Mouse (Mus musculus): ENCODE measurements around the gene Ctnnbip1. TPM values are rescaled to one million over a fixed set of nuclear protein-coding genes. Genes with fewer than 3 reads are reported as not detected.

The Ctnnbip1 gene
- polyA plus RNA-seq, 1 experiment from 2014 or later = 61.0 TPM

DNA sequence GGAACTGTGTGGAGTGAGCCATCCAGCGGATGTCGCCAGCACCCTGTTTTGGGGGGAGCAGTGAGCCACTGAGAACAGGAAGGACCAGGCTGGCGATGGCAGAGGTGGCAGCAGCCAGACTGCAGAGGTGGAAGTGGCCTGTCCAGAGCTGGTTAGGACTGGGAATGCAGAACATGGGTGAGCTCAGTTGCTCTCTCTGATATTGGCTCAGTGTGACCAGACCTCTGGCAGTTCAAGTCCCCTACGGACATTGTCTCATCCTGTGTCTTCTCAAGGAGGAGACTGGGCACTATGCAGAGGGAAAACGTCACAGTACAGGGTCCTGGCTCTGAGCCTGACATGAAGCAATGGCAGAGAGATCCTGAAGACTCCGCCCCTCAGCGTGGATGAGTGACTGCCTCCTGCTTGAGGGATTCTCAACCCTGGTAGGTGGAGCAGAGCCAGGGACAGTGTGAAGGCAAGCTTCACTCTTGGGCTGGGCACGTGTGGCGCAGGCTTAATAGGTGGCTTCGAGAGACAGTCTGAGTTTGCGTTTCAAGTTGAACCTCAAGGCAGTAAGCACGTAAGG is 79.7 kb downstream of the Ctnnbip1 start:
- WGBS = 70% methylated on average over 12 of the region's 12 CpGs
- no peaks in the 10 kb centered on the region for H3K36me3 ChIP-seq
- ATAC-seq (ENCODE audit: borderline replicate concordance, extremely low read depth, low FRiP score, low TSS enrichment) = peak; percentile 48; the same call in 1 of the 2 replicates
- H3K9me3 ChIP-seq = no peaks in the 10 kb centered on the region
- H3K4me2 ChIP-seq = no peak overlapping the region
- H3K9ac ChIP-seq = no peak overlapping the region
- H3K27ac ChIP-seq = no peak overlapping the region
- H3K4me3 ChIP-seq = no peak overlapping the region
- H3K4me1 ChIP-seq = peaks cover 18% of the 10 kb centered on the region
- no peaks in the 10 kb centered on the region for H3K27me3 ChIP-seq

GRCm38 (mm10) chr4:149599549-149599948 is 81.5 kb downstream of the Ctnnbip1 start:
- no peaks in the 10 kb centered on the region for H3K36me3 ChIP-seq
- H3K9ac ChIP-seq = no peak overlapping the region
- H3K4me2 ChIP-seq = no peak overlapping the region
- ATAC-seq (ENCODE audit: borderline replicate concordance, extremely low read depth, low FRiP score, low TSS enrichment) = no peak
- peaks cover 17% of the 10 kb centered on the region for H3K4me1 ChIP-seq
- H3K27ac ChIP-seq = no peak overlapping the region
- no peaks in the 10 kb centered on the region for H3K27me3 ChIP-seq
- H3K9me3 ChIP-seq = no peaks in the 10 kb centered on the region
- 88% methylated on average over 6 of the region's 6 CpGs for WGBS
- no peak overlapping the region for H3K4me3 ChIP-seq

GRCm38 (mm10) chr4:149600130-149600529 is 82.1 kb downstream of the Ctnnbip1 start:
- WGBS = 70% methylated on average over 4 of the region's 4 CpGs
- H3K4me1 ChIP-seq = peaks cover 17% of the 10 kb centered on the region
- ATAC-seq (ENCODE audit: borderline replicate concordance, extremely low read depth, low FRiP score, low TSS enrichment) = no peak
- H3K9me3 ChIP-seq = no peaks in the 10 kb centered on the region
- H3K27ac ChIP-seq = no peak overlapping the region
- H3K27me3 ChIP-seq = no peaks in the 10 kb centered on the region
- no peak overlapping the region for H3K4me3 ChIP-seq
- no peak overlapping the region for H3K4me2 ChIP-seq
- H3K36me3 ChIP-seq = no peaks in the 10 kb centered on the region
- H3K9ac ChIP-seq = no peak overlapping the region

DNA sequence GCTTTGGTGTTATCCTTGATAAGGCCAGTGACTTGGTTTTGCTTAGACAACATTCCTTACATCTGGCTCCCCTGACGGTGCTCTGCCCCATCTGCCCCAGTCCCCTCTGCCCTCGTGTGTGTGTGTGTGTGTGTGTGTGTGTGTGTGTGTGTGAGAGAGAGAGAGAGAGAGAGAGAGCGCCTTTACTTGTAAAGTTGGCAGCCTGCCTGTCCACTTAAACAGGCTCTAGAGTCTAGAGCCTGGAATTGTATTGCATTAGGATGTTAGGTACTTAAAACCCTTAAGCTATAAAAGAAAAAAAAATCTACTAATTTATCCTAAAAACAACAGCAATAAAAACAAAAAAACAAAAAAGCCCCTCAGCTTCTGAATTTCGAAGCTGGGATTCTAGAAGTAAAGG is 83.4 kb downstream of the Ctnnbip1 start:
- WGBS = 23% methylated on average over 4 of the region's 4 CpGs
- H3K4me2 ChIP-seq = no peak overlapping the region
- no peaks in the 10 kb centered on the region for H3K27me3 ChIP-seq
- no peak overlapping the region for H3K9ac ChIP-seq
- H3K9me3 ChIP-seq = no peaks in the 10 kb centered on the region
- no peak overlapping the region for H3K4me3 ChIP-seq
- peaks cover 17% of the 10 kb centered on the region for H3K4me1 ChIP-seq
- H3K27ac ChIP-seq = peak overlapping the region; percentile 26
- no peaks in the 10 kb centered on the region for H3K36me3 ChIP-seq
- ATAC-seq (ENCODE audit: borderline replicate concordance, extremely low read depth, low FRiP score, low TSS enrichment) = no peak

- Histone ChIP-seq H3K4me1 (peaks cover 22% of the 10 kb centered on the region), H3K9me3 (no peaks in the 10 kb centered on the region), H3K9ac (no peak overlapping the region), H3K4me3 (no peak overlapping the region), H3K36me3 (no peaks in the 10 kb centered on the region), H3K27me3 (no peaks in the 10 kb centered on the region), H3K27ac (no peak overlapping the region), H3K4me2 (no peak overlapping the region)
- no peak for ATAC-seq (ENCODE audit: borderline replicate concordance, extremely low read depth, low FRiP score, low TSS enrichment)
- WGBS = 53% methylated on average over 7 of the region's 7 CpGs
Observed at GRCm38 (mm10) chr4:149602236-149602635, 84.2 kb downstream of the Ctnnbip1 start.

DNA sequence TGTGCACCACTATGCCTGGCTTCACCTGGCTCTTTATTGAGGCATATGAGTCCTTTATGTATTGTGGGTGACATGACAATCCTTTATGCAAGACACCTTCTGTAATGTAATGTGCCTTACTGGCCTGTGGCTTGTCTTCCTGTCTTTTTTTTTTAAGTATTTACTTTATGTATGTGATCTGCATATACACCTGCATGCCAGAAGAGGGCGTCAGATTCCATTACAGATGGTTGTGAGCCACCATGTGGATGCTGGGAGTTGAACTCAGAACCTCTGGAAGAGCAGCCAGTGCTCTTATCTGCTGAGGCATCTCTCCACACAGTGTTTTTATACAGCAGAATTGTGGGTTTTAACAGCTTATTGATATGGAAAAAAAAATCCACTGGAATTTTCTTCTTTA is 85.8 kb downstream of the Ctnnbip1 start:
- Histone ChIP-seq H3K9ac (no peak overlapping the region), H3K27ac (no peak overlapping the region), H3K27me3 (no peaks in the 10 kb centered on the region), H3K9me3 (no peaks in the 10 kb centered on the region), H3K4me2 (no peak overlapping the region), H3K4me1 (peaks cover 32% of the 10 kb centered on the region), H3K36me3 (no peaks in the 10 kb centered on the region), H3K4me3 (no peak overlapping the region)
- ATAC-seq (ENCODE audit: borderline replicate concordance, extremely low read depth, low FRiP score, low TSS enrichment) = no peak
- 58% methylated on average over 1 of the region's 1 CpGs for WGBS

DNA sequence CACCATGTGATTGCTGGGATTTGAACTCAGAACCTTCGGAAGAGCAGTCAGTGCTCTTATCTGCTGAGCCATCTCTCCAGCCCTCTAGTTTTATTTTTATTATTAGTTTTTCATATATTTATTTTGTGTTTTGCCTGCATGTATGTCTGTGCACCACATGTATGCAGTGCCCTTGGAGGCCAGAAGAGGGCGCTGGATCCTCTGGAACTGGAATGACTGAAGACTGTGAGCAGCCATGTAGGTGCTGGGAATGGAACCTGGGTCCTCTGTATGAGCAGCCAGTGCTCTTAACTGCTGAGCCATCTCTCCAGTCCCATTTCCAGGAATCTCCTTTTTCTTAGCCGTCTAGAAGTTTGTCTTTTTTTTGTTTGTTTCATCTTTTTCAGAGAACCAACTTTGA is 86.5 kb downstream of the Ctnnbip1 start:
- H3K4me2 ChIP-seq = no peak overlapping the region
- no peaks in the 10 kb centered on the region for H3K27me3 ChIP-seq
- H3K9me3 ChIP-seq = no peaks in the 10 kb centered on the region
- no peak for ATAC-seq (ENCODE audit: borderline replicate concordance, extremely low read depth, low FRiP score, low TSS enrichment)
- no peak overlapping the region for H3K9ac ChIP-seq
- no peak overlapping the region for H3K27ac ChIP-seq
- no peak overlapping the region for H3K4me3 ChIP-seq
- H3K36me3 ChIP-seq = no peaks in the 10 kb centered on the region
- 75% methylated on average over 3 of the region's 3 CpGs for WGBS
- peaks cover 36% of the 10 kb centered on the region for H3K4me1 ChIP-seq

GRCm38 (mm10) chr4:149606056-149606455 is 88.0 kb downstream of the Ctnnbip1 start:
- no peak for ATAC-seq (ENCODE audit: borderline replicate concordance, extremely low read depth, low FRiP score, low TSS enrichment)
- 75% methylated on average over 18 of the region's 18 CpGs for WGBS
- Histone ChIP-seq H3K9ac (no peak overlapping the region), H3K9me3 (no peaks in the 10 kb centered on the region), H3K4me3 (no peak overlapping the region), H3K4me2 (no peak overlapping the region), H3K4me1 (peaks cover 33% of the 10 kb centered on the region), H3K27ac (no peak overlapping the region), H3K27me3 (no peaks in the 10 kb centered on the region), H3K36me3 (no peaks in the 10 kb centered on the region)

- no peak overlapping the region for H3K27ac ChIP-seq
- no peaks in the 10 kb centered on the region for H3K27me3 ChIP-seq
- H3K4me3 ChIP-seq = no peak overlapping the region
- ATAC-seq (ENCODE audit: borderline replicate concordance, extremely low read depth, low FRiP score, low TSS enrichment) = no peak
- H3K4me2 ChIP-seq = no peak overlapping the region
- no peaks in the 10 kb centered on the region for H3K9me3 ChIP-seq
- no peak overlapping the region for H3K9ac ChIP-seq
- peaks cover 25% of the 10 kb centered on the region for H3K4me1 ChIP-seq
- no peaks in the 10 kb centered on the region for H3K36me3 ChIP-seq
- 65% methylated on average over 15 of the region's 15 CpGs for whole genome bisulfite sequencing
Observed at GRCm38 (mm10) chr4:149606766-149607358, 88.8 kb downstream of the Ctnnbip1 start.

DNA sequence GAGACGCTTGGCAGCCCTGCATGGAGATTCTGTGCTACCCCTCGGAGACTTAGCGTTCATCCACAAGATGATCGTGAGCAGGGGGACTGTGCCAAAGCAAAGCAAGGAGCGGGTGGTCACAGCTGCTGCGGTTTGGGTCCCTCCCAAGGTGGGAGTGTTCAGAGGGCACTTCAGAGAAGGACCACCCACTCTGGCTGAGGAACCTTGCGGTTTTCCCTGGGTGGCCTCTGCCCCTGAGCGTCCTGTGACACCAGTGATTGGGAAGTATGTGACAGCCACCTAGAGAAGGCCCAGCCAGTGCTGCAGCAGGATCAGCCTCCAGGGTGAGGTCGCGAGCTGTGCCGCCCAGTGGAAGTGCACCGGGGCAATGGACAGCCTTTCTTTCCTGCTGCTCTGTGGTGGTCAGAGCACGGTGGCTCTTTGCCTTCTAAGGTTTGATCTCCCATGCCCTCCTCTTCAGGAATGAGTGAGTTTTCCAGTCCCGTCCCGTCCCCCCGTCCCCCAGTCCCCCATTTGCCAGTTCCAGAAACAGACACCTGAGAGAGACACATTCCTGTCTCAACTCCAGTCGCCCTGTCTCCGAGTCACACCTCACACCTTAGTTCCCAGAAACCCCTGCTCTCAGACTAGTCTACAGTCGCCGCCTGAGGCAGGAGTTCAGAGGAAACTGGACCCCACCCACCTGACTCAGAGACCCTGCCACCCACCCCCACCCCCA is 89.7 kb downstream of the Ctnnbip1 start:
- no peak overlapping the region for H3K4me3 ChIP-seq
- 32% methylated on average over 20 of the region's 20 CpGs for WGBS
- no peak overlapping the region for H3K4me2 ChIP-seq
- H3K4me1 ChIP-seq = peaks cover 19% of the 10 kb centered on the region
- no peak overlapping the region for H3K9ac ChIP-seq
- H3K9me3 ChIP-seq = no peaks in the 10 kb centered on the region
- ATAC-seq (ENCODE audit: borderline replicate concordance, extremely low read depth, low FRiP score, low TSS enrichment) = peak; percentile 50; the same call in 1 of the 2 replicates
- no peaks in the 10 kb centered on the region for H3K36me3 ChIP-seq
- no peaks in the 10 kb centered on the region for H3K27me3 ChIP-seq
- no peak overlapping the region for H3K27ac ChIP-seq

GRCm38 (mm10) chr4:149608309-149608638 is 90.2 kb downstream of the Ctnnbip1 start:
- no peak overlapping the region for H3K4me2 ChIP-seq
- ATAC-seq (ENCODE audit: borderline replicate concordance, extremely low read depth, low FRiP score, low TSS enrichment) = no peak

GRCm38 (mm10) chr4:149609256-149610025 is 91.4 kb downstream of the Ctnnbip1 start:
- Histone ChIP-seq H3K27me3 (no peaks in the 10 kb centered on the region), H3K4me1 (peaks cover 19% of the 10 kb centered on the region), H3K36me3 (0 out of 2 replicates have a peak, but pooled peaks cover 3% of the 10 kb centered on the region), H3K4me2 (no peak overlapping the region), H3K27ac (no peak overlapping the region), H3K9ac (no peak overlapping the region), H3K9me3 (no peaks in the 10 kb centered on the region), H3K4me3 (no peak overlapping the region)
- ATAC-seq (ENCODE audit: borderline replicate concordance, extremely low read depth, low FRiP score, low TSS enrichment) = no peak
- WGBS = 46% methylated on average over 8 of the region's 8 CpGs

More at GRCm38 (mm10) chr4:149608309-149608638, 90.2 kb downstream of the Ctnnbip1 start:
- Histone ChIP-seq H3K9ac (no peak overlapping the region), H3K4me1 (peaks cover 19% of the 10 kb centered on the region), H3K4me3 (no peak overlapping the region), H3K36me3 (no peaks in the 10 kb centered on the region), H3K27me3 (no peaks in the 10 kb centered on the region), H3K9me3 (no peaks in the 10 kb centered on the region), H3K27ac (no peak overlapping the region)
- WGBS = 85% methylated on average over 5 of the region's 6 CpGs

Measured in lung, embryonic 15.5 days (tissue).